Mouse (Mus musculus) urinary bladder, postnatal 4 days (tissue): ENCODE results near the gene Fos.
"Not testable (repeated sequence)": the region's sequence is repeated elsewhere in the genome, so short reads cannot be mapped to it uniquely, and the experiment has no call there.

Experiments used
- DNase-seq, 2 experiments: peaks; one replicate each; pipeline ENCODE4 v3.0.0; 2021 to 2022; ENCODE audit warnings: low spot score in 2 of 2

Gene Fos

GRCm38 (mm10) chr12:85523421-85524192 lies 49.9 kb downstream of the Fos start:
- no peak for DNase-seq

- no peak for DNase-seq
Measured at GRCm38 (mm10) chr12:85524193-85524858, 50.6 kb downstream of the Fos start.

GRCm38 (mm10) chr12:85524859-85525495 lies 51.3 kb downstream of the Fos start:
- DNase-seq = not testable (repeated sequence)
